Mouse (Mus musculus): ENCODE results near the gene Dpy30. TPM values are rescaled to one million over a fixed set of nuclear protein-coding genes. Genes with fewer than 3 reads are reported as not detected.

The Dpy30 gene
- polyA plus RNA-seq, 1 experiment from 2014 or later: 202 TPM

GRCm38 (mm10) chr17:74271541-74272268 lies 52.0 kb downstream of the Dpy30 start:
- ATAC-seq (replicated peaks): no peak
- H3K4me1 ChIP-seq: no peaks in the 10 kb centered on the region

GRCm38 (mm10) chr17:74270205-74270604 lies 53.5 kb downstream of the Dpy30 start:
- no peak for ATAC-seq (replicated peaks)
- no peak overlapping the region for H3K4me3 ChIP-seq
- no peak overlapping the region for H3K4me2 ChIP-seq (replicated peaks)
- H3K27me3 ChIP-seq: no peaks in the 10 kb centered on the region
- no peaks in the 10 kb centered on the region for H3K36me3 ChIP-seq
- H3K27ac ChIP-seq (replicated peaks): no peak overlapping the region
- no peak overlapping the region for H3K9ac ChIP-seq (replicated peaks)
- WGBS: 92% methylated on average over 2 of the region's 2 CpGs
- no peaks in the 10 kb centered on the region for H3K9me3 ChIP-seq
- H3K4me1 ChIP-seq: peaks cover 8% of the 10 kb centered on the region

More at GRCm38 (mm10) chr17:74271541-74272268, 52.0 kb downstream of the Dpy30 start:
- no peaks in the 10 kb centered on the region for H3K27me3 ChIP-seq
- H3K9ac ChIP-seq (replicated peaks): no peak overlapping the region
- no peaks in the 10 kb centered on the region for H3K36me3 ChIP-seq
- 93% methylated on average over 3 of the region's 3 CpGs for WGBS
- no peak overlapping the region for H3K4me3 ChIP-seq
- no peak overlapping the region for H3K4me2 ChIP-seq (replicated peaks)
- H3K27ac ChIP-seq (replicated peaks): no peak overlapping the region
- no peaks in the 10 kb centered on the region for H3K9me3 ChIP-seq

GRCm38 (mm10) chr17:74267415-74268180 lies 56.1 kb downstream of the Dpy30 start:
- Histone ChIP-seq H3K27me3 (no peaks in the 10 kb centered on the region), H3K4me3 (no peak overlapping the region), H3K9me3 (no peaks in the 10 kb centered on the region), H3K4me1 (peaks cover 19% of the 10 kb centered on the region), H3K36me3 (no peaks in the 10 kb centered on the region), H3K4me2 (replicated peaks) (no peak overlapping the region), H3K9ac (replicated peaks) (no peak overlapping the region), H3K27ac (replicated peaks) (no peak overlapping the region)
- 94% methylated on average over 11 of the region's 11 CpGs for WGBS
- no peak for ATAC-seq (replicated peaks)

- Histone ChIP-seq H3K27me3 (no peaks in the 10 kb centered on the region), H3K9me3 (no peaks in the 10 kb centered on the region), H3K27ac (replicated peaks) (no peak overlapping the region), H3K36me3 (no peaks in the 10 kb centered on the region), H3K4me1 (peaks cover 19% of the 10 kb centered on the region), H3K4me3 (no peak overlapping the region), H3K9ac (replicated peaks) (no peak overlapping the region), H3K4me2 (replicated peaks) (no peak overlapping the region)
- WGBS: 46% methylated on average over 1 of the region's 1 CpGs
- ATAC-seq (replicated peaks): no peak
Observed at GRCm38 (mm10) chr17:74265636-74266035, 58.1 kb downstream of the Dpy30 start.

GRCm38 (mm10) chr17:74265156-74265505 lies 58.6 kb downstream of the Dpy30 start:
- no peak overlapping the region for H3K4me2 ChIP-seq (replicated peaks)
- 15% methylated on average over 5 of the region's 5 CpGs for WGBS
- no peak overlapping the region for H3K4me3 ChIP-seq
- H3K4me1 ChIP-seq: peaks cover 19% of the 10 kb centered on the region
- H3K9ac ChIP-seq (replicated peaks): no peak overlapping the region
- H3K27ac ChIP-seq (replicated peaks): peak overlapping the region; percentile 54
- H3K27me3 ChIP-seq: no peaks in the 10 kb centered on the region
- peak; percentile 48; the same call in 1 of the 2 replicates for ATAC-seq (replicated peaks)
- no peaks in the 10 kb centered on the region for H3K9me3 ChIP-seq
- H3K36me3 ChIP-seq: no peaks in the 10 kb centered on the region

GRCm38 (mm10) chr17:74264333-74265155 lies 59.2 kb downstream of the Dpy30 start:
- 47% methylated on average over 3 of the region's 3 CpGs for WGBS
- H3K4me1 ChIP-seq: peaks cover 19% of the 10 kb centered on the region
- ATAC-seq (replicated peaks): peak; percentile 13; the same call in 1 of the 2 replicates
- H3K4me3 ChIP-seq: no peak overlapping the region
- H3K4me2 ChIP-seq (replicated peaks): no peak overlapping the region
- no peaks in the 10 kb centered on the region for H3K27me3 ChIP-seq
- no peaks in the 10 kb centered on the region for H3K36me3 ChIP-seq
- H3K27ac ChIP-seq (replicated peaks): peak overlapping the region; percentile 54
- no peak overlapping the region for H3K9ac ChIP-seq (replicated peaks)
- no peaks in the 10 kb centered on the region for H3K9me3 ChIP-seq

- H3K36me3 ChIP-seq: no peaks in the 10 kb centered on the region
- WGBS: 95% methylated on average over 3 of the region's 3 CpGs
- H3K4me2 ChIP-seq (replicated peaks): no peak overlapping the region
- H3K9me3 ChIP-seq: no peaks in the 10 kb centered on the region
- no peak overlapping the region for H3K4me3 ChIP-seq
- peaks cover 19% of the 10 kb centered on the region for H3K4me1 ChIP-seq
- H3K27ac ChIP-seq (replicated peaks): no peak overlapping the region
- H3K27me3 ChIP-seq: no peaks in the 10 kb centered on the region
- H3K9ac ChIP-seq (replicated peaks): no peak overlapping the region
- ATAC-seq (replicated peaks): no peak
Observed at GRCm38 (mm10) chr17:74262415-74262814, 61.3 kb downstream of the Dpy30 start.

Other genes starting within 250 kb of the Dpy30 start
- 63.9 and 66.1 TPM in 2 replicates for gene Memo1, start 28.4 kb downstream of the Dpy30 start, polyA plus RNA-seq (2015; fragmentation: Nextera tagmentation; extraction: Ambion mirVana)
- gene Spast, start 15.0 kb upstream of the Dpy30 start, polyA plus RNA-seq (2015; fragmentation: Nextera tagmentation; extraction: Ambion mirVana): 35.1 and 36.4 TPM in 2 replicates
- 28.3 and 30.9 TPM in 2 replicates for gene Slc30a6, start 71.7 kb upstream of the Dpy30 start, polyA plus RNA-seq (2015; fragmentation: Nextera tagmentation; extraction: Ambion mirVana)
- 0.22 and 0.26 TPM in 2 replicates for gene Nlrc4, start 135.2 kb upstream of the Dpy30 start, polyA plus RNA-seq (2015; fragmentation: Nextera tagmentation; extraction: Ambion mirVana)
- 55.8 and 65.0 TPM in 2 replicates for gene Yipf4, start 165.5 kb upstream of the Dpy30 start, polyA plus RNA-seq (2015; fragmentation: Nextera tagmentation; extraction: Ambion mirVana)
- gene Birc6, start 204.4 kb upstream of the Dpy30 start, polyA plus RNA-seq (2015; fragmentation: Nextera tagmentation; extraction: Ambion mirVana): 99.1 and 99.8 TPM in 2 replicates